Mouse (Mus musculus): ENCODE measurements around the gene Stat3. TPM values are rescaled to one million over a fixed set of nuclear protein-coding genes. Genes with fewer than 3 reads are reported as not detected.

Stat3 gene
- total and polyA plus RNA-seq, 3 experiments: 35.9 to 69.2 (median 51.1) TPM

GRCm38 (mm10) chr11:100886188-100886740, 53.1 kb downstream of the Stat3 start:
- dilution Hi-C loops (cut with MboI; ENCODE audit: extremely low pct_ligation_motif_present, extremely low pct_unique_long_range_greater_than_20kb, low sequenced_read_pairs) (no loop called here), in situ Hi-C loops (cut with MboI; ENCODE audit: low pct_ligation_motif_present, low pct_unique_long_range_greater_than_20kb, low sequenced_read_pairs) (no loop called here)
- Histone ChIP-seq H3K9ac (ENCODE audit: insufficient read depth, low read depth) (no peak overlapping the region), H3K27me3 (replicated peaks) (no peaks in the 10 kb centered on the region), H3K27ac (ENCODE audit: insufficient read depth, low read depth) (no peak overlapping the region), H3K9me3 (replicated peaks; ENCODE audit: low read length) (no peaks in the 10 kb centered on the region), H3K4me1 (ENCODE audit: control insufficient read depth in 1 of 2, insufficient read depth in 2 of 2) (0 out of 4 replicates have a peak, but pooled peaks cover 0 to 3% of the 10 kb centered on the region in 2 experiments), H3K79me2 (replicated peaks; ENCODE audit: control insufficient read depth, extremely low read depth, insufficient read depth, poor library complexity, severe bottlenecking) (no peaks in the 10 kb centered on the region), H3K4me3 (replicated peaks in 1 of 3; ENCODE audit: low read depth in 2 of 3, low read length in 2 of 3, poor library complexity in 1 of 3) (no peak overlapping the region), H3K36me3 (replicated peaks in 1 of 2; ENCODE audit: control insufficient read depth in 1 of 2, insufficient read depth in 1 of 2, low read length in 1 of 2) (peaks cover 72 to 100% of the 10 kb centered on the region in 2 experiments), H3K4me2 (ENCODE audit: insufficient read depth, low read depth, poor library complexity, severe bottlenecking) (no peak overlapping the region)
- no peak for DNase-seq (ENCODE audit: extremely low read depth)
- TF ChIP-seq HCFC1 (IDR thresholded peaks at IDR 0.05; ENCODE audit: low read depth, low read length) (no peak), ETS1 (conservative IDR thresholded peaks at IDR 0.05; ENCODE audit: low read depth, low read length) (no peak), USF2 (conservative IDR thresholded peaks at IDR 0.05; ENCODE audit: low read depth, low read length) (no peak), ZNF384 (IDR thresholded peaks at IDR 0.05; ENCODE audit: low read depth, low read length) (no peak), UBTF (IDR thresholded peaks at IDR 0.05; ENCODE audit: low read depth, low read length) (no peak), SIN3A (IDR thresholded peaks at IDR 0.05; ENCODE audit: low read length) (no peak), IRF4 (IDR thresholded peaks at IDR 0.05; ENCODE audit: low read depth, low read length) (no peak), MYC (IDR thresholded peaks at IDR 0.05; ENCODE audit: low read depth, low read length) (no peak), USF1 (IDR thresholded peaks at IDR 0.05; ENCODE audit: low read depth, low read length) (no peak), POLR2AphosphoS2 (IDR thresholded peaks at IDR 0.05; ENCODE audit: low read depth, low read length) (no peak), CTCF (conservative IDR thresholded peaks at IDR 0.05 in 1 of 2, IDR thresholded peaks at IDR 0.05 in 1 of 2; ENCODE audit: low read depth in 2 of 2, low read length in 2 of 2) (no peak), RCOR1 (conservative IDR thresholded peaks at IDR 0.05; ENCODE audit: low read depth, low read length) (no peak), MAX (IDR thresholded peaks at IDR 0.05; ENCODE audit: low read length) (no peak), MEF2A (IDR thresholded peaks at IDR 0.05; ENCODE audit: borderline replicate concordance, low read depth, low read length) (no peak), JUND (conservative IDR thresholded peaks at IDR 0.05; ENCODE audit: low read depth, low read length) (no peak), CHD1 (IDR thresholded peaks at IDR 0.05; ENCODE audit: low read depth, low read length) (no peak), SMC3 (IDR thresholded peaks at IDR 0.05; ENCODE audit: low read depth, low read length) (no peak), BHLHE40 (IDR thresholded peaks at IDR 0.05; ENCODE audit: low read depth, low read length) (no peak)

- Histone ChIP-seq H3K4me1 (ENCODE audit: control insufficient read depth in 1 of 2, insufficient read depth in 2 of 2) (0 out of 4 replicates have a peak, but pooled peaks cover 0 to 3% of the 10 kb centered on the region in 2 experiments), H3K4me2 (ENCODE audit: insufficient read depth, low read depth, poor library complexity, severe bottlenecking) (no peak overlapping the region), H3K9ac (ENCODE audit: insufficient read depth, low read depth) (no peak overlapping the region), H3K27ac (ENCODE audit: insufficient read depth, low read depth) (no peak overlapping the region), H3K27me3 (replicated peaks) (no peaks in the 10 kb centered on the region), H3K36me3 (replicated peaks in 1 of 2; ENCODE audit: control insufficient read depth in 1 of 2, insufficient read depth in 1 of 2, low read length in 1 of 2) (peaks cover 67 to 100% of the 10 kb centered on the region in 2 experiments), H3K79me2 (replicated peaks; ENCODE audit: control insufficient read depth, extremely low read depth, insufficient read depth, poor library complexity, severe bottlenecking) (no peaks in the 10 kb centered on the region), H3K4me3 (replicated peaks in 1 of 3; ENCODE audit: low read depth in 2 of 3, low read length in 2 of 3, poor library complexity in 1 of 3) (no peak overlapping the region), H3K9me3 (replicated peaks; ENCODE audit: low read length) (no peaks in the 10 kb centered on the region)
- dilution Hi-C loops (cut with MboI; ENCODE audit: extremely low pct_ligation_motif_present, extremely low pct_unique_long_range_greater_than_20kb, low sequenced_read_pairs) (no loop called here), in situ Hi-C loops (cut with MboI; ENCODE audit: low pct_ligation_motif_present, low pct_unique_long_range_greater_than_20kb, low sequenced_read_pairs) (no loop called here)
- DNase-seq (ENCODE audit: extremely low read depth): no peak
- TF ChIP-seq SMC3 (IDR thresholded peaks at IDR 0.05; ENCODE audit: low read depth, low read length) (no peak), MAZ (IDR thresholded peaks at IDR 0.05; ENCODE audit: low read depth, low read length) (no peak), MEF2A (IDR thresholded peaks at IDR 0.05; ENCODE audit: borderline replicate concordance, low read depth, low read length) (no peak), ZMIZ1 (IDR thresholded peaks at IDR 0.05; ENCODE audit: low read depth, low read length) (no peak), ZNF384 (IDR thresholded peaks at IDR 0.05; ENCODE audit: low read depth, low read length) (no peak), NRF1 (IDR thresholded peaks at IDR 0.05; ENCODE audit: low read depth, low read length) (no peak), POLR2A (IDR thresholded peaks at IDR 0.05; ENCODE audit: low read depth, low read length) (no peak), TBP (conservative IDR thresholded peaks at IDR 0.05; ENCODE audit: low read depth, low read length) (no peak), EP300 (IDR thresholded peaks at IDR 0.05; ENCODE audit: low read length) (no peak), ETS1 (conservative IDR thresholded peaks at IDR 0.05; ENCODE audit: low read depth, low read length) (no peak)
Measured at GRCm38 (mm10) chr11:100885472-100885871, 53.9 kb downstream of the Stat3 start.

All from CH12.LX (cell line).